Mouse (Mus musculus) heart, postnatal 0 days (tissue): Measurements from ENCODE around the gene Wwox.

ENCODE experiments used
- CTCF ChIP-seq: IDR thresholded peaks from 2 replicates; pipeline ENCODE4 v1.5.1; 2016; ENCODE audit warnings: antibody characterized with exemption, control low read depth, low read depth
- EP300 ChIP-seq: IDR thresholded peaks from 2 replicates; pipeline ENCODE4 v1.6.1; 2016; ENCODE audit warnings: antibody characterized with exemption, low read depth

DNA sequence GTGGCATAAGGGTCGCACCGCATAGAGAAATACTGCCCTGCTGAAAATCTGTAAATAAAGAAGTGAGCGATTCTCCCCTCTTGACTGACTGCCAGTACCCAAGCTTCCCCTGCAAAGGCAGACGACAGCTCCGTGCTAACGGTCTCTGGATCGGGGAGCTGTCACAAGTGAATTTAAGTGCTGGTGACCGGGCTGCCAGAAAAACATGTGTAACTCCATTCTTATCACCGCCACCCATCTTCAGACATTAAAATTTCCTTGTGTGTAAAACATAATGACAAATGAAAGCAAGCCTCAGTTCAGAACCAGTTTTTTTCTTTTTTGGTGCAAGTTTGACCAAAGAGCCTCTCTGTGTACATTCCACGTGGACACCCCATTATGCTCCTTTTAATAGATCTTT lies 242.7 kb downstream of the Wwox start:
- TF ChIP-seq CTCF (no peak), EP300 (no peak)
